Mouse (Mus musculus) lung, embryonic 14.5 days (tissue): ENCODE data around the gene Rnf215. TPM values are rescaled to one million over a fixed set of nuclear protein-coding genes. Genes with fewer than 3 reads are reported as not detected.
A peak's percentile ranks its signal among the peaks of the same experiment; 100 is the strongest.

Experiments used
- ATAC-seq: fragments of 200-750 bp; cut with Nextera tagmentation; 2 replicates; pipeline ENCODE4 v1.8.0; 2017; ENCODE audit warnings: mild to moderate bottlenecking, moderate TSS enrichment, moderate library complexity; ENCODE audit not compliant: insufficient read depth
- DNase-seq: peaks from one replicate; pipeline ENCODE4 v3.0.0-alpha.2; 2015
- H3K27ac ChIP-seq: fragments of 300-500 bp; sonication (generic); 2 replicates; pipeline ENCODE4 v1.5.1; 2014; ENCODE audit warnings: low read depth, mild to moderate bottlenecking, moderate library complexity
- H3K27me3 ChIP-seq: fragments of 300-500 bp; sonication (generic); 2 replicates; pipeline ENCODE4 v1.6.1; 2014; ENCODE audit warnings: low read length, control low read depth; ENCODE audit not compliant: insufficient read depth
- H3K36me3 ChIP-seq: fragments of 300-500 bp; sonication (generic); 2 replicates; pipeline ENCODE4 v1.6.1; 2014; ENCODE audit warnings: control low read depth; ENCODE audit not compliant: insufficient read depth
- H3K4me1 ChIP-seq: fragments of 300-500 bp; sonication (generic); 2 replicates; pipeline ENCODE4 v1.6.1; 2014; ENCODE audit warnings: antibody characterized with exemption, control low read depth; ENCODE audit not compliant: insufficient read depth
- H3K4me2 ChIP-seq: fragments of 300-500 bp; sonication (generic); 2 replicates; pipeline ENCODE4 v1.6.1; 2014; ENCODE audit warnings: mild to moderate bottlenecking
- H3K4me3 ChIP-seq: fragments of 300-500 bp; sonication (generic); 2 replicates; pipeline ENCODE4 v1.5.1; 2014; ENCODE audit warnings: low read depth, low read length
- H3K9ac ChIP-seq: fragments of 300-500 bp; sonication (generic); 2 replicates; pipeline ENCODE4 v1.6.1; 2014
- H3K9me3 ChIP-seq: fragments of 300-500 bp; sonication (generic); 2 replicates; pipeline ENCODE4 v1.6.1; 2016; ENCODE audit warnings: low read depth, low read length, control low read depth
- CTCF ChIP-seq: IDR thresholded peaks from 2 replicates; pipeline ENCODE4 v1.5.1; 2016; ENCODE audit warnings: antibody characterized with exemption, low read depth
- WGBS: fragments of 180-500 bp; shearing (Covaris S2); extraction: QIAGEN DNeasy Blood & Tissue Kit; methylation state at CpG from one replicate; pipeline ENCODE4 v1.1.7; 2014; 5-methylcytosine and 5-hydroxymethylcytosine counted together
- microRNA-seq: library from miRNA; unstranded; fragments of <30 nt; microRNA quantifications from one replicate; pipeline ENCODE4, GENCODE M21; 2016; ENCODE audit warnings: borderline number of aligned reads
- polyA plus RNA-seq: library from polyadenylated mRNA; unstranded; fragments of >200 nt; fragmentation: Nextera tagmentation; extraction: Ambion mirVana; gene quantifications from 2 replicates; pipeline ENCODE4 v1.2.1, GENCODE M21; 2014

The Rnf215 gene
- polyA plus RNA-seq, 1 experiment from 2014 or later = 32.6 TPM

DNA sequence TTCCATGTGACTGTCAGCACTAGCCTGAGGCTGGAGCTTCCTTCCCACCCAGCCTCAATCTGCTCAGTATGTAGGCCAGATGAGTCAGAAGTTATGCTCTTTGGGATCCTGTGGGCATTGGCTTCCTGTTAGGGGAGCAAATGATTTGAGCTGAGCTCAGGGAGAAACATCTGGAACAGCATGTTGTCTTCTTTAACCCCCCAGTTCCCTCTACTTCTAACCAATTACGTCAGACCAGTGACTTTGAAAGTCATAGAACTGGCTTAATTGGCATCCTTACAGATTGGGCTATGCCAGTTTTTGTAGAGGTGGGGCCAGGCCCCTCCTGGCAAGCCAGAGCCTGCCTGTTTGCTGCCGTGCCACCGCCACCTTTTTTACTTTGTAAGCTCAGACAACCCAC is 55.7 kb downstream of the Rnf215 start:
- Histone ChIP-seq H3K36me3 (no peaks in the 10 kb centered on the region), H3K4me2 (no peak overlapping the region), H3K9ac (peak overlapping the region; percentile 2; the same call in 1 of the 2 replicates), H3K27me3 (no peaks in the 10 kb centered on the region), H3K4me1 (no peaks in the 10 kb centered on the region), H3K9me3 (no peaks in the 10 kb centered on the region), H3K4me3 (no peak overlapping the region), H3K27ac (no peak overlapping the region)
- no peak for DNase-seq
- no peak for ATAC-seq
- TF ChIP-seq CTCF = no peak
- WGBS = 83% methylated on average over 3 of the region's 3 CpGs

Small RNA genes within 50 kb of the gene (microRNA-seq; reads per million reads assigned to microRNA genes)
- 6.2 reads per million, percentile 19 among the genes with 10 or more reads in this experiment for gene Mir3060

Other genes starting within 250 kb of the Rnf215 start
- 0.14 TPM in 1 of 2 replicates, not detected in the other for gene 4921536K21Rik, start 240.1 kb upstream of the Rnf215 start, polyA plus RNA-seq
- 8.8 and 11.0 TPM in 2 replicates for gene Dusp18, start 240.0 kb upstream of the Rnf215 start, polyA plus RNA-seq
- gene Slc35e4, start 220.5 kb upstream of the Rnf215 start, polyA plus RNA-seq = 1.9 and 2.7 TPM in 2 replicates
- gene Tcn2, start 203.0 kb upstream of the Rnf215 start, polyA plus RNA-seq = 37.9 and 43.2 TPM in 2 replicates
- 77.2 and 82.0 TPM in 2 replicates for gene Pes1, start 171.2 kb upstream of the Rnf215 start, polyA plus RNA-seq
- gene 4930556J24Rik, start 158.4 kb upstream of the Rnf215 start, polyA plus RNA-seq = 0.16 TPM in 2 replicates
- gene Gal3st1, start 151.6 kb upstream of the Rnf215 start, polyA plus RNA-seq = 4.6 and 5.3 TPM in 2 replicates
- gene Sec14l4, start 103.7 kb upstream of the Rnf215 start, polyA plus RNA-seq = 3.8 and 4.2 TPM in 2 replicates
- gene Sec14l3, start 70.4 kb upstream of the Rnf215 start, polyA plus RNA-seq = 1.2 and 1.5 TPM in 2 replicates
- 8.6 and 10.8 TPM in 2 replicates for gene Mtfp1, start 39.8 kb upstream of the Rnf215 start, polyA plus RNA-seq
- 1.5 and 1.9 TPM in 2 replicates for gene Sec14l2, start 11.8 kb upstream of the Rnf215 start, polyA plus RNA-seq
- 5.3 and 6.6 TPM in 2 replicates for gene Ccdc157, start 25.1 kb downstream of the Rnf215 start, polyA plus RNA-seq
- 64.1 and 68.7 TPM in 2 replicates for gene Sf3a1, start 25.1 kb downstream of the Rnf215 start, polyA plus RNA-seq
- 19.6 and 20.9 TPM in 2 replicates for gene Tbc1d10a, start 51.6 kb downstream of the Rnf215 start, polyA plus RNA-seq
- gene Castor1, start 83.0 kb downstream of the Rnf215 start, polyA plus RNA-seq = 1.9 and 2.1 TPM in 2 replicates
- not detected in 2 replicates for gene Osm, start 101.2 kb downstream of the Rnf215 start, polyA plus RNA-seq
- gene Lif, start 122.4 kb downstream of the Rnf215 start, polyA plus RNA-seq = 0.12 and 0.33 TPM in 2 replicates